Comparison of ENCODE assay signal across 17 mouse cellular contexts in the genomic region with DNA sequence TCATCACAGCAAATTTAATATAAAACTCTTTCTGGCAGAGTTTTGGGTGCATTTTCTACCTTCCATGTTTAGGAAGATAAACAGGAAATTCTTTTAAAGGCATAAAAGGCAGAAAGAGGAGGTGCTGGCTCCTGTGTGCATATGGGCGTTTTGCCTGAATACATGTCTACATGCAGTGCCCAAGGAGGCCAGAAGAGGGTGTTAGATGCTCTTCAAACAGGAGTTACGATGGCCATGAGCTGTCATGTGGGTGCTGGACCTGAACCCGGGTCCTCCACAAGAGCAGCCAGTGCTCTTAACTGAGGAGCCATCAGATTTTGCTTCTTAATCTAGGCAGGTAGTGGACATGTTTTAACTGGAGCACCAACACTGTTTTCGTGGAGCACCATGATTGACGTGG.
DNase-seq lines count a peak whose midpoint lies in the region; ATAC-seq and TF ChIP-seq lines count a peak whose summit lies in the region.
"Had no signal": no experiment of that assay in that cellular context is flagged by ENCODE, and none has a peak within 500 bp of the region (broad histone marks: within the 10 kb centered on the region; RNA-seq: fewer than 3 reads in every experiment).

No protein-coding gene starts in this region.

- no peak for ATAC-seq in kidney, postnatal 0 days (replicated peaks; ENCODE audit: low FRiP score, low read depth)
- ATAC-seq in liver, postnatal 0 days: no peak

- no peak overlapping the region for H3K4me2 ChIP-seq in kidney, postnatal 0 days (ENCODE audit: low read length)
- H3K4me2 ChIP-seq in CH12.LX (ENCODE audit: insufficient read depth, low read depth, poor library complexity, severe bottlenecking): no peak overlapping the region
- no peak overlapping the region for H3K4me2 ChIP-seq in liver, postnatal 0 days (ENCODE audit: low read depth, low read length)
- H3K4me2 ChIP-seq: embryonic facial prominence, embryonic 15.5 days; heart, embryonic 13.5 days; liver, embryonic 13.5 days had no signal

- no peak overlapping the region for H3K4me3 ChIP-seq in kidney, postnatal 0 days (replicated peaks; ENCODE audit: low read depth, low read length)
- H3K4me3 ChIP-seq in CH12.LX (replicated peaks in 1 of 3; ENCODE audit: low read depth in 2 of 3, low read length in 2 of 3, poor library complexity in 1 of 3) (no peak overlapping the region), MEL (ENCODE audit: control insufficient read depth in 1 of 2, insufficient read depth in 1 of 2, low read depth in 2 of 2, low read length in 2 of 2) (no peak overlapping the region)
- H3K4me3 ChIP-seq in liver, postnatal 0 days (ENCODE audit: low read depth, low read length): no peak overlapping the region
- H3K4me3 ChIP-seq: embryonic facial prominence, embryonic 15.5 days; heart, embryonic 13.5 days; hindbrain, embryonic 10.5 days; liver, embryonic 13.5 days; megakaryocyte, embryonic 14.5 days had no signal

- peak; percentile 23; the same call in 1 of the 2 replicates for TF ChIP-seq CTCF in kidney, postnatal 0 days (IDR thresholded peaks at IDR 0.05; ENCODE audit: low read depth)
- TF ChIP-seq CTCF in CH12.LX (conservative IDR thresholded peaks at IDR 0.05 in 1 of 2, IDR thresholded peaks at IDR 0.05 in 1 of 2; ENCODE audit: low read depth in 2 of 2, low read length in 2 of 2) (peak in 1 of 2 experiments; percentile 42; a peak in 2 of 4 replicates), MEL (IDR thresholded peaks at IDR 0.05 in 2 of 3, conservative IDR thresholded peaks at IDR 0.05 in 1 of 3; ENCODE audit: control insufficient read depth in 1 of 3, insufficient read depth in 1 of 3, low read depth in 2 of 3, low read length in 3 of 3, poor library complexity in 1 of 3, severe bottlenecking in 1 of 3) (peak; percentile 51 to 62 (median 54))
- peak; percentile 57 for TF ChIP-seq CTCF in liver, postnatal 0 days (IDR thresholded peaks at IDR 0.05; ENCODE audit: low read depth)

- TF ChIP-seq EP300 in CH12.LX (IDR thresholded peaks at IDR 0.05; ENCODE audit: low read length) (no peak), MEL (IDR thresholded peaks at IDR 0.05; ENCODE audit: low read depth in 1 of 2, low read length in 2 of 2) (no peak)
- TF ChIP-seq EP300 in liver, postnatal 0 days (IDR thresholded peaks at IDR 0.05; ENCODE audit: low read depth): no peak

- no peak overlapping the region for H3K27ac ChIP-seq in kidney, postnatal 0 days
- H3K27ac ChIP-seq in CH12.LX (ENCODE audit: insufficient read depth, low read depth) (no peak overlapping the region), MEL (ENCODE audit: control insufficient read depth, low read depth, low read length) (no peak overlapping the region)
- H3K27ac ChIP-seq in liver, postnatal 0 days (ENCODE audit: low read depth): no peak overlapping the region
- H3K27ac ChIP-seq: embryonic facial prominence, embryonic 15.5 days; heart, embryonic 13.5 days; hindbrain, embryonic 10.5 days; liver, embryonic 13.5 days had no signal

- H3K9me3 ChIP-seq in kidney, postnatal 0 days (replicated peaks; ENCODE audit: low read length): no peaks in the 10 kb centered on the region
- H3K9me3 ChIP-seq in CH12.LX (replicated peaks; ENCODE audit: low read length) (no peaks in the 10 kb centered on the region), MEL (replicated peaks; ENCODE audit: insufficient read depth, low read length) (no peaks in the 10 kb centered on the region)
- no peaks in the 10 kb centered on the region for H3K9me3 ChIP-seq in liver, postnatal 0 days (ENCODE audit: low read length)
- H3K9me3 ChIP-seq: embryonic facial prominence, embryonic 15.5 days; G1E; heart, embryonic 13.5 days; hindbrain, embryonic 10.5 days; liver, embryonic 13.5 days had no signal

- H3K9ac ChIP-seq in kidney, postnatal 0 days (ENCODE audit: low read depth, low read length): no peak overlapping the region
- H3K9ac ChIP-seq in CH12.LX (ENCODE audit: insufficient read depth, low read depth) (no peak overlapping the region), MEL (ENCODE audit: control insufficient read depth, low read depth, low read length, poor library complexity, severe bottlenecking) (no peak overlapping the region)
- H3K9ac ChIP-seq in liver, postnatal 0 days (replicated peaks): no peak overlapping the region
- H3K9ac ChIP-seq: embryonic facial prominence, embryonic 15.5 days; heart, embryonic 13.5 days; liver, embryonic 13.5 days had no signal

- H3K79me2 ChIP-seq in CH12.LX (replicated peaks; ENCODE audit: control insufficient read depth, extremely low read depth, insufficient read depth, poor library complexity, severe bottlenecking) (no peaks in the 10 kb centered on the region), MEL (ENCODE audit: control insufficient read depth, insufficient read depth, low read length, poor library complexity) (no peaks in the 10 kb centered on the region)

- no peaks in the 10 kb centered on the region for H3K4me1 ChIP-seq in kidney, postnatal 0 days (replicated peaks; ENCODE audit: insufficient read depth, low read length)
- 0 out of 4 replicates have a peak, but pooled peaks cover 0 to 6% of the 10 kb centered on the region in 2 experiments for H3K4me1 ChIP-seq in CH12.LX (ENCODE audit: control insufficient read depth in 1 of 2, insufficient read depth in 2 of 2)
- H3K4me1 ChIP-seq in MEL (ENCODE audit: control insufficient read depth in 1 of 2, insufficient read depth in 2 of 2, low read length in 2 of 2): no peaks in the 10 kb centered on the region
- H3K4me1 ChIP-seq in liver, postnatal 0 days (ENCODE audit: insufficient read depth): no peaks in the 10 kb centered on the region
- H3K4me1 ChIP-seq: heart, embryonic 13.5 days had no signal

- TF ChIP-seq RAD21 in CH12.LX (IDR thresholded peaks at IDR 0.05; ENCODE audit: low read depth, low read length) (no peak; the same call in 1 of the 2 replicates), MEL (IDR thresholded peaks at IDR 0.05; ENCODE audit: low read depth, low read length) (peak; percentile 59)

- H3K36me3 ChIP-seq in kidney, postnatal 0 days (ENCODE audit: insufficient read depth, low read length): no peaks in the 10 kb centered on the region
- H3K36me3 ChIP-seq in CH12.LX (replicated peaks in 1 of 2; ENCODE audit: control insufficient read depth in 1 of 2, insufficient read depth in 1 of 2, low read length in 1 of 2) (no peaks in the 10 kb centered on the region), MEL (ENCODE audit: control insufficient read depth in 1 of 2, insufficient read depth in 2 of 2, low read length in 2 of 2) (no peaks in the 10 kb centered on the region)
- no peaks in the 10 kb centered on the region for H3K36me3 ChIP-seq in liver, postnatal 0 days (replicated peaks; ENCODE audit: insufficient read depth, low read length)
- H3K36me3 ChIP-seq: embryonic facial prominence, embryonic 15.5 days; G1E; heart, embryonic 13.5 days; hindbrain, embryonic 10.5 days; liver, embryonic 13.5 days had no signal

- no peaks in the 10 kb centered on the region for H3K27me3 ChIP-seq in kidney, postnatal 0 days (ENCODE audit: insufficient read depth, low read length)
- H3K27me3 ChIP-seq in CH12.LX (replicated peaks) (no peaks in the 10 kb centered on the region), MEL (ENCODE audit: control insufficient read depth in 1 of 2, insufficient read depth in 2 of 2, low read length in 2 of 2) (peaks cover 7 to 26% of the 10 kb centered on the region in 2 experiments)
- H3K27me3 ChIP-seq in liver, postnatal 0 days (ENCODE audit: insufficient read depth, low read length): no peaks in the 10 kb centered on the region
- H3K27me3 ChIP-seq: embryonic facial prominence, embryonic 15.5 days; heart, embryonic 13.5 days had no signal

- in situ Hi-C loops in CH12.LX (cut with MboI; ENCODE audit: low pct_ligation_motif_present, low pct_unique_long_range_greater_than_20kb, low sequenced_read_pairs): loop anchor here (25.0 kb wide), 1 partner anchor 256 kb away; no protein-coding TSS in a partner anchor

- no peak for DNase-seq in kidney, postnatal 0 days (ENCODE audit: low spot score)
- no peak for DNase-seq in kidney, adult 18-20 months
- DNase-seq in CH12.LX (ENCODE audit: extremely low read depth) (peak; percentile 24), MEL (ENCODE audit: low read depth, low spot score) (peak; percentile 64)
- no peak for DNase-seq in liver, postnatal 0 days
- DNase-seq in adrenal gland, postnatal 4 days (ENCODE audit: low spot score in 2 of 2): no peak
- DNase-seq in adrenal gland, postnatal 25 days: no peak
- DNase-seq: adrenal gland, postnatal 36 days; cerebellum, adult 18-20 months; gastrocnemius, postnatal 14 days; layer of hippocampus, adult 9-11 months; liver, embryonic 13.5 days had no signal

- 83% methylated on average over 5 of the region's 5 CpGs for WGBS in kidney, postnatal 0 days
- WGBS in liver, postnatal 0 days (ENCODE audit: insufficient replicate concordance): 73% methylated on average over 5 of the region's 5 CpGs

- dilution Hi-C loops in CH12.LX (cut with MboI; ENCODE audit: extremely low pct_ligation_motif_present, extremely low pct_unique_long_range_greater_than_20kb, low sequenced_read_pairs): no loop called here

- TF ChIP-seq POLR2A in CH12.LX (IDR thresholded peaks at IDR 0.05; ENCODE audit: low read depth, low read length): no peak
- no peak for TF ChIP-seq POLR2A in MEL (IDR thresholded peaks at IDR 0.05; ENCODE audit: control insufficient read depth in 1 of 2, insufficient read depth in 1 of 2, low read depth in 1 of 2, low read length in 2 of 2, poor library complexity in 1 of 2)

TF ChIP-seq in CH12.LX, 34 proteins besides CTCF, POLR2A, EP300 and RAD21 (continues in another document):
- no peak for TF ChIP-seq BHLHE40 (IDR thresholded peaks at IDR 0.05; ENCODE audit: low read depth, low read length)
- no peak for TF ChIP-seq IRF4 (IDR thresholded peaks at IDR 0.05; ENCODE audit: low read depth, low read length)
- no peak for TF ChIP-seq GABPA (IDR thresholded peaks at IDR 0.05; ENCODE audit: insufficient replicate concordance, low read depth, low read length)
- TF ChIP-seq POLR2AphosphoS2 (IDR thresholded peaks at IDR 0.05; ENCODE audit: low read depth, low read length): no peak
- peak; percentile 14; the same call in 1 of the 2 replicates for TF ChIP-seq SMC3 (IDR thresholded peaks at IDR 0.05; ENCODE audit: low read depth, low read length)
- no peak for TF ChIP-seq UBTF (IDR thresholded peaks at IDR 0.05; ENCODE audit: low read depth, low read length)
- TF ChIP-seq USF2 (conservative IDR thresholded peaks at IDR 0.05; ENCODE audit: low read depth, low read length): no peak

TF ChIP-seq in MEL, 35 proteins besides CTCF, POLR2A, EP300 and RAD21:
- peak; percentile 61 for TF ChIP-seq SMC3 (IDR thresholded peaks at IDR 0.05; ENCODE audit: low read depth, low read length)
- TF ChIP-seq ZC3H11A (IDR thresholded peaks at IDR 0.05; ENCODE audit: low read depth, low read length): peak; percentile 40
- TF ChIP-seq USF2 (IDR thresholded peaks at IDR 0.05; ENCODE audit: borderline replicate concordance in 1 of 2, insufficient read depth in 1 of 2, low read depth in 1 of 2, low read length in 2 of 2): no peak
- no peak for TF ChIP-seq JUND (IDR thresholded peaks at IDR 0.05; ENCODE audit: low read depth, low read length)
- TF ChIP-seq CHD2 (IDR thresholded peaks at IDR 0.05; ENCODE audit: low read length): no peak
- TF ChIP-seq ETS1 (IDR thresholded peaks at IDR 0.05; ENCODE audit: low read depth, low read length): no peak

Comparison
In these comparisons a context has a peak if more than half of its experiments do, and no peak if none do; other contexts are left out.
1. DNase-seq: peak in CH12.LX (single experiment) and MEL (single experiment); none in kidney, postnatal 0 days (single experiment), kidney, adult 18-20 months (single experiment), liver, postnatal 0 days (single experiment), adrenal gland, postnatal 4 days (0 of 2) and adrenal gland, postnatal 25 days (single experiment).